In the genomic region with DNA sequence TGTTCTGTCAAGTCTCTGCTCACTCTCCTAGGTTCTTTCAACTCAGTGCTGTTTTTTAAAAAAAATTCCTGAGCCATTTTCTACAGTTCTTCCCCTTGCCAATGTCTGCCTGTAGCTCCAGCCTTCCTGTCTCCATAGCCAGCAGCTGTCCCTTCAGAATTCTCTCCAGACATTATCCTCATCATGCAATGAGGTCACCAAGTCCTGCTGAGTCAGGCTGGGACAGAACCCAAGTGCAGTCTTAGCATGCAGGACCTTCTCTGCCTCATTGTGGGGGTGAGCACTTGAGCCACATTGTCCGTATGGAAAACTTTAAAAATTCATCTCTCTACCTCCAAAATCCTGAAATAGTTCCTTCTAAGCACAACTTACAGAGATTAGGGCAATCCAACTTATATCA, we compare ENCODE assay signal across 25 mouse cellular contexts. TPM values are rescaled to one million over a fixed set of nuclear protein-coding genes. Genes with fewer than 3 reads are reported as not detected.
DNase-seq lines count a peak whose midpoint lies in the region; ATAC-seq lines count a peak whose summit lies in the region.
"Had no signal": no experiment of that assay in that cellular context is flagged by ENCODE, and none has a peak within 500 bp of the region (broad histone marks: within the 10 kb centered on the region; RNA-seq: fewer than 3 reads in every experiment).

No protein-coding gene starts in this region.

- H3K4me2 ChIP-seq in liver, embryonic 12.5 days, result no peak overlapping the region
- H3K4me2 ChIP-seq: embryonic facial prominence, embryonic 13.5 days; forebrain, embryonic 15.5 days; heart, embryonic 15.5 days; hindbrain, embryonic 12.5 days; liver, embryonic 15.5 days; lung, embryonic 15.5 days; midbrain, embryonic 13.5 days; neural tube, embryonic 13.5 days had no signal

- no peaks in the 10 kb centered on the region for H3K9me3 ChIP-seq in liver, embryonic 12.5 days (replicated peaks)
- H3K9me3 ChIP-seq: embryonic facial prominence, embryonic 13.5 days; forebrain, embryonic 10.5 days; forebrain, embryonic 15.5 days; heart, embryonic 10.5 days; heart, embryonic 15.5 days; hindbrain, embryonic 12.5 days; liver, embryonic 15.5 days; lung, embryonic 15.5 days; midbrain, embryonic 13.5 days; neural tube, embryonic 13.5 days had no signal

- no peaks in the 10 kb centered on the region for H3K36me3 ChIP-seq in liver, embryonic 12.5 days
- H3K36me3 ChIP-seq: embryonic facial prominence, embryonic 13.5 days; forebrain, embryonic 10.5 days; forebrain, embryonic 15.5 days; heart, embryonic 10.5 days; heart, embryonic 15.5 days; hindbrain, embryonic 12.5 days; liver, embryonic 15.5 days; lung, embryonic 15.5 days; midbrain, embryonic 13.5 days; neural tube, embryonic 13.5 days had no signal

- no peak for DNase-seq in frontal cortex, postnatal 25 days (ENCODE audit: low spot score in 2 of 2)
- peak; percentile 32 for DNase-seq in cerebellum, adult 11 months
- DNase-seq in cerebellum, adult 9-10 months, result peak; percentile 66
- peak; percentile 67 for DNase-seq in cerebellum, postnatal 36 days
- DNase-seq in heart, adult 9 months (ENCODE audit: low spot score in 2 of 2), result no peak
- no peak for DNase-seq in lung, postnatal 36 days
- DNase-seq: adrenal gland, adult 2 months; gastrocnemius, postnatal 10 days; kidney, adult 9 months; kidney, postnatal 25 days; liver had no signal

- no peak overlapping the region for H3K4me3 ChIP-seq in liver, embryonic 12.5 days
- H3K4me3 ChIP-seq: embryonic facial prominence, embryonic 13.5 days; forebrain, embryonic 10.5 days; forebrain, embryonic 15.5 days; heart, embryonic 10.5 days; heart, embryonic 15.5 days; hindbrain, embryonic 12.5 days; liver, embryonic 15.5 days; lung, embryonic 15.5 days; midbrain, embryonic 13.5 days; neural tube, embryonic 13.5 days had no signal

- H3K9ac ChIP-seq in liver, embryonic 12.5 days, result no peak overlapping the region
- H3K9ac ChIP-seq: embryonic facial prominence, embryonic 13.5 days; forebrain, embryonic 15.5 days; heart, embryonic 15.5 days; hindbrain, embryonic 12.5 days; liver, embryonic 15.5 days; lung, embryonic 15.5 days; midbrain, embryonic 13.5 days; neural tube, embryonic 13.5 days had no signal

- no peak overlapping the region for H3K27ac ChIP-seq in liver, embryonic 12.5 days
- H3K27ac ChIP-seq: embryonic facial prominence, embryonic 13.5 days; forebrain, embryonic 10.5 days; forebrain, embryonic 15.5 days; heart, embryonic 10.5 days; heart, embryonic 15.5 days; hindbrain, embryonic 12.5 days; liver, embryonic 15.5 days; lung, embryonic 15.5 days; midbrain, embryonic 13.5 days; neural tube, embryonic 13.5 days had no signal

- WGBS in liver, embryonic 12.5 days (ENCODE audit: insufficient replicate concordance), result 38% methylated on average over 1 of the region's 1 CpGs

- H3K27me3 ChIP-seq in liver, embryonic 12.5 days (replicated peaks), result peaks cover 1% of the 10 kb centered on the region; the same call in 1 of the 2 replicates
- H3K27me3 ChIP-seq: forebrain, embryonic 15.5 days; hindbrain, embryonic 12.5 days; liver, embryonic 15.5 days; lung, embryonic 15.5 days; midbrain, embryonic 13.5 days had no signal

- no peaks in the 10 kb centered on the region for H3K4me1 ChIP-seq in liver, embryonic 12.5 days
- H3K4me1 ChIP-seq: liver, embryonic 15.5 days; lung, embryonic 15.5 days had no signal

- ATAC-seq in frontal cortex, adult (ENCODE audit: low TSS enrichment), result peak; percentile 24
- no peak for ATAC-seq in liver, embryonic 12.5 days
- ATAC-seq: forebrain, embryonic 15.5 days; intestine, embryonic 16.5 days; midbrain, embryonic 13.5 days had no signal

RNA-seq across cellular contexts. Expression of gene Tnr, which starts 4.4 kb away (rescaled TPM):
- polyA plus RNA-seq in liver, embryonic 12.5 days (2016; fragmentation: Nextera tagmentation; extraction: Ambion mirVana), result 0.01 and 0.04 TPM in 2 replicates
- polyA plus RNA-seq: limb, embryonic 11.5 days had no signal

Comparison
In these comparisons a context has a peak if more than half of its experiments do, and no peak if none do; other contexts are left out.
1. DNase-seq: peak in cerebellum, adult 11 months (single experiment), cerebellum, adult 9-10 months (single experiment) and cerebellum, postnatal 36 days (2 of 2); none in frontal cortex, postnatal 25 days (0 of 2), heart, adult 9 months (0 of 2) and lung, postnatal 36 days (single experiment).